Mouse (Mus musculus) MEL (cell line): ENCODE data around the gene Gm10778.

Experiments used
- CTCF ChIP-seq, 3 experiments: IDR thresholded peaks in 2 of 3; conservative IDR thresholded peaks in 1 of 3; 2 replicates each; pipeline ENCODE4 v1.5.1; 2011 to 2012; ENCODE audit warnings: low read length in 3 of 3, low read depth in 2 of 3, mild to moderate bottlenecking in 2 of 3, improper control_type of control experiment in 1 of 3, inconsistent platforms in 1 of 3, mixed read lengths in 1 of 3, moderate library complexity in 1 of 3; ENCODE audit not compliant: control insufficient read depth in 1 of 3, insufficient read depth in 1 of 3, poor library complexity in 1 of 3, severe bottlenecking in 1 of 3
- EP300 ChIP-seq, 2 experiments: IDR thresholded peaks; 2 replicates each; pipeline ENCODE4 v1.6.1; 2011; ENCODE audit warnings: improper control_type of control experiment in 2 of 2, low read length in 2 of 2, low read depth in 1 of 2, mild to moderate bottlenecking in 1 of 2
- GATA1 ChIP-seq: IDR thresholded peaks from 2 replicates; pipeline ENCODE4 v1.6.1; 2011; ENCODE audit warnings: low read depth, low read length, improper control_type of control experiment
- HCFC1 ChIP-seq: IDR thresholded peaks from 2 replicates; pipeline ENCODE4 v1.6.1; 2012; ENCODE audit warnings: low read depth, mild to moderate bottlenecking, inconsistent platforms, low read length, improper control_type of control experiment, moderate library complexity
- MAFK ChIP-seq: IDR thresholded peaks from 2 replicates; pipeline ENCODE4 v1.6.1; 2011; ENCODE audit warnings: low read depth, mild to moderate bottlenecking, low read length, improper control_type of control experiment, borderline replicate concordance
- MEF2A ChIP-seq: IDR thresholded peaks from 2 replicates; pipeline ENCODE4 v1.6.1; 2014; ENCODE audit warnings: low read depth, mild to moderate bottlenecking, inconsistent platforms, low read length, improper control_type of control experiment; ENCODE audit not compliant: poor library complexity, insufficient replicate concordance, severe bottlenecking; ENCODE audit errors: extremely low read depth
- POLR2A ChIP-seq, 2 experiments: IDR thresholded peaks; 2 replicates each; pipeline ENCODE4 v1.6.1; 2011 to 2012; ENCODE audit warnings: low read length in 2 of 2, mild to moderate bottlenecking in 2 of 2, control low read depth in 1 of 2, improper control_type of control experiment in 1 of 2, low read depth in 1 of 2, moderate library complexity in 1 of 2; ENCODE audit not compliant: control insufficient read depth in 1 of 2, insufficient read depth in 1 of 2, poor library complexity in 1 of 2
- POLR2AphosphoS5 ChIP-seq: IDR thresholded peaks from 2 replicates; pipeline ENCODE4 v1.6.1; 2012; ENCODE audit warnings: low read depth, borderline replicate concordance, mild to moderate bottlenecking, inconsistent platforms, low read length, moderate library complexity, mixed read lengths
- RAD21 ChIP-seq: IDR thresholded peaks from 2 replicates; pipeline ENCODE4 v1.6.1; 2011; ENCODE audit warnings: mild to moderate bottlenecking, low read depth, low read length, improper control_type of control experiment
- TBP ChIP-seq: IDR thresholded peaks from 2 replicates; pipeline ENCODE4 v1.8.0; 2011; ENCODE audit warnings: low read depth, low read length, improper control_type of control experiment
- ZMIZ1 ChIP-seq: IDR thresholded peaks from 2 replicates; pipeline ENCODE4 v1.6.1; 2012; ENCODE audit warnings: low read depth, mild to moderate bottlenecking, inconsistent platforms, low read length, improper control_type of control experiment, moderate library complexity
- ZNF384 ChIP-seq: IDR thresholded peaks from 2 replicates; pipeline ENCODE4 v1.6.1; 2012; ENCODE audit warnings: low read depth, mild to moderate bottlenecking, inconsistent platforms, low read length, improper control_type of control experiment

DNA sequence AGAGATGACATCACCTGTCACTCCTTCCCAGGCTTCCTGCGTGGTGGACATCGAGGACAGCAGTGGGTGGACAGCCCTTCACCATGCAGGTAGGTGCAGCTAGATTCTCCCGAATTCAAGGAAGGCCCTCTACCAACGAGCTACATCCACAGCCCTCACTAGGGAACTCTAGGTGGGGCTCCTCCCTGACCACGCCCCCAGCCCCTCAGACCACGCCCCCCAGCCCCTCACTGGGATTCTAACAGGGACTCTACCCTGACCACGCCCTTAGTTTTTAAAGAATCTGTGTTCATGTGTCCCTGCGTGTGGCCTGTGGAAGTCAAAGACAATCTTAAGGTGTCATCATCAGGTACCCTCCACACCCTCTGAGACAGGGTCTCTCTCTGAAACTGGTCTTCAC, 12.5 kb upstream of the Gm10778 start:
- TF ChIP-seq POLR2AphosphoS5 (no peak), RAD21 (no peak), EP300 (IDR thresholded peaks at IDR 0.05; ENCODE audit: low read depth in 1 of 2, low read length in 2 of 2) (no peak), ZNF384 (no peak), ZMIZ1 (no peak), MEF2A (no peak), POLR2A (IDR thresholded peaks at IDR 0.05; ENCODE audit: control insufficient read depth in 1 of 2, insufficient read depth in 1 of 2, low read depth in 1 of 2, low read length in 2 of 2, poor library complexity in 1 of 2) (no peak), CTCF (IDR thresholded peaks at IDR 0.05 in 2 of 3, conservative IDR thresholded peaks at IDR 0.05 in 1 of 3; ENCODE audit: control insufficient read depth in 1 of 3, insufficient read depth in 1 of 3, low read depth in 2 of 3, low read length in 3 of 3, poor library complexity in 1 of 3, severe bottlenecking in 1 of 3) (no peak), GATA1 (no peak), HCFC1 (no peak), TBP (no peak), MAFK (no peak)
